Mouse (Mus musculus) MEL (cell line): ENCODE measurements around the gene Dnali1. TPM values are rescaled to one million over a fixed set of nuclear protein-coding genes. Genes with fewer than 3 reads are reported as not detected.
A peak's percentile ranks its signal among the peaks of the same experiment; 100 is the strongest.

Experiments
- DNase-seq: peaks from one replicate; pipeline ENCODE4 v3.0.0; 2011; ENCODE audit warnings: low read depth, low spot score
- H3K27ac ChIP-seq: 2 replicates; pipeline ENCODE4 v1.5.1; 2012; ENCODE audit warnings: low read depth, mild to moderate bottlenecking, control low read depth, low read length, moderate library complexity; ENCODE audit not compliant: control insufficient read depth
- H3K27me3 ChIP-seq, 2 experiments: fragments of 150-350 bp in 1 of 2; sonication (generic) in 1 of 2; 2 replicates each; pipeline ENCODE4 v1.6.1; 2012; ENCODE audit warnings: low read length in 2 of 2, mild to moderate bottlenecking in 2 of 2, improper control_type of control experiment in 1 of 2, moderate library complexity in 1 of 2; ENCODE audit not compliant: insufficient read depth in 2 of 2, control insufficient read depth in 1 of 2
- H3K36me3 ChIP-seq, 2 experiments: 2 replicates each; pipeline ENCODE4 v1.6.1; 2012 to 2014; ENCODE audit warnings: low read length in 2 of 2, improper control_type of control experiment in 1 of 2, inconsistent platforms in 1 of 2, mild to moderate bottlenecking in 1 of 2; ENCODE audit not compliant: insufficient read depth in 2 of 2, control insufficient read depth in 1 of 2
- H3K4me1 ChIP-seq, 2 experiments: fragments of 150-350 bp in 1 of 2; sonication (generic) in 1 of 2; 2 replicates each; pipeline ENCODE4 v1.6.1; 2012; ENCODE audit warnings: low read length in 2 of 2, improper control_type of control experiment in 1 of 2, mild to moderate bottlenecking in 1 of 2; ENCODE audit not compliant: insufficient read depth in 2 of 2, control insufficient read depth in 1 of 2
- H3K4me3 ChIP-seq, 2 experiments: fragments of 150-350 bp in 1 of 2; sonication (generic) in 1 of 2; 2 replicates each; pipeline ENCODE4 v1.5.1; 2012; ENCODE audit warnings: low read depth in 2 of 2, low read length in 2 of 2, mild to moderate bottlenecking in 2 of 2, moderate library complexity in 2 of 2, control low read depth in 1 of 2, improper control_type of control experiment in 1 of 2; ENCODE audit not compliant: control insufficient read depth in 1 of 2, insufficient read depth in 1 of 2
- H3K79me2 ChIP-seq: 2 replicates; pipeline ENCODE4 v1.6.1; 2012; ENCODE audit warnings: mild to moderate bottlenecking, low read length, moderate library complexity; ENCODE audit not compliant: control insufficient read depth, poor library complexity, insufficient read depth
- H3K9ac ChIP-seq: 2 replicates; pipeline ENCODE4 v1.6.1; 2012; ENCODE audit warnings: low read depth, mild to moderate bottlenecking, control low read depth, low read length, moderate library complexity; ENCODE audit not compliant: control insufficient read depth, poor library complexity, severe bottlenecking
- H3K9me3 ChIP-seq: fragments of 150-350 bp; sonication (generic); replicated peaks from 2 replicates; pipeline ENCODE4 v1.6.1; 2012; ENCODE audit warnings: mild to moderate bottlenecking, low read length, improper control_type of control experiment, moderate library complexity; ENCODE audit not compliant: insufficient read depth
- BHLHE40 ChIP-seq: IDR thresholded peaks from 2 replicates; pipeline ENCODE4 v1.6.1; 2012; ENCODE audit warnings: low read depth, mild to moderate bottlenecking, inconsistent platforms, low read length, improper control_type of control experiment, borderline replicate concordance
- CHD1 ChIP-seq: IDR thresholded peaks from 2 replicates; pipeline ENCODE4 v1.6.1; 2012; ENCODE audit warnings: low read depth, mild to moderate bottlenecking, inconsistent platforms, low read length, improper control_type of control experiment
- CHD2 ChIP-seq: IDR thresholded peaks from 2 replicates; pipeline ENCODE4 v1.6.1; 2011; ENCODE audit warnings: low read length, improper control_type of control experiment
- CTCF ChIP-seq, 3 experiments: IDR thresholded peaks in 2 of 3; conservative IDR thresholded peaks in 1 of 3; 2 replicates each; pipeline ENCODE4 v1.5.1; 2011 to 2012; ENCODE audit warnings: low read length in 3 of 3, low read depth in 2 of 3, mild to moderate bottlenecking in 2 of 3, improper control_type of control experiment in 1 of 3, inconsistent platforms in 1 of 3, mixed read lengths in 1 of 3, moderate library complexity in 1 of 3; ENCODE audit not compliant: control insufficient read depth in 1 of 3, insufficient read depth in 1 of 3, poor library complexity in 1 of 3, severe bottlenecking in 1 of 3
- E2F4 ChIP-seq: IDR thresholded peaks from 2 replicates; pipeline ENCODE4 v1.6.1; 2011; ENCODE audit warnings: low read depth, low read length, improper control_type of control experiment, borderline replicate concordance
- ELF1 ChIP-seq: IDR thresholded peaks from 2 replicates; pipeline ENCODE4 v1.6.1; 2014; ENCODE audit warnings: low read depth, mild to moderate bottlenecking, inconsistent platforms, low read length, improper control_type of control experiment, moderate library complexity
- EP300 ChIP-seq, 2 experiments: IDR thresholded peaks; 2 replicates each; pipeline ENCODE4 v1.6.1; 2011; ENCODE audit warnings: improper control_type of control experiment in 2 of 2, low read length in 2 of 2, low read depth in 1 of 2, mild to moderate bottlenecking in 1 of 2
- ETS1 ChIP-seq: IDR thresholded peaks from 2 replicates; pipeline ENCODE4 v1.6.1; 2012; ENCODE audit warnings: low read depth, mild to moderate bottlenecking, inconsistent platforms, low read length, improper control_type of control experiment, moderate library complexity
- GABPA ChIP-seq: IDR thresholded peaks from 2 replicates; pipeline ENCODE4 v1.6.1; 2012; ENCODE audit warnings: low read depth, mild to moderate bottlenecking, inconsistent platforms, low read length, improper control_type of control experiment, moderate library complexity
- HCFC1 ChIP-seq: IDR thresholded peaks from 2 replicates; pipeline ENCODE4 v1.6.1; 2012; ENCODE audit warnings: low read depth, mild to moderate bottlenecking, inconsistent platforms, low read length, improper control_type of control experiment, moderate library complexity
- MAFK ChIP-seq: IDR thresholded peaks from 2 replicates; pipeline ENCODE4 v1.6.1; 2011; ENCODE audit warnings: low read depth, mild to moderate bottlenecking, low read length, improper control_type of control experiment, borderline replicate concordance
- MAX ChIP-seq: IDR thresholded peaks from 2 replicates; pipeline ENCODE4 v1.6.1; 2011; ENCODE audit warnings: low read length, improper control_type of control experiment
- MAZ ChIP-seq: IDR thresholded peaks from 2 replicates; pipeline ENCODE4 v1.6.1; 2012; ENCODE audit warnings: low read depth, mild to moderate bottlenecking, inconsistent platforms, low read length, improper control_type of control experiment
- MEF2A ChIP-seq: IDR thresholded peaks from 2 replicates; pipeline ENCODE4 v1.6.1; 2014; ENCODE audit warnings: low read depth, mild to moderate bottlenecking, inconsistent platforms, low read length, improper control_type of control experiment; ENCODE audit not compliant: poor library complexity, insufficient replicate concordance, severe bottlenecking; ENCODE audit errors: extremely low read depth
- MXI1 ChIP-seq: IDR thresholded peaks from 2 replicates; pipeline ENCODE4 v1.6.1; 2011; ENCODE audit warnings: mild to moderate bottlenecking, low read depth, low read length, improper control_type of control experiment
- MYB ChIP-seq: IDR thresholded peaks from 2 replicates; pipeline ENCODE4 v1.6.1; 2011; ENCODE audit warnings: mild to moderate bottlenecking, low read depth, low read length, improper control_type of control experiment
- MYC ChIP-seq: IDR thresholded peaks from 2 replicates; pipeline ENCODE4 v1.6.1; 2011; ENCODE audit warnings: low read depth, mild to moderate bottlenecking, low read length, improper control_type of control experiment, moderate library complexity
- NELFE ChIP-seq: IDR thresholded peaks from 2 replicates; pipeline ENCODE4 v1.6.1; 2011; ENCODE audit warnings: low read depth, low read length, improper control_type of control experiment
- NRF1 ChIP-seq: IDR thresholded peaks from 2 replicates; pipeline ENCODE4 v1.6.1; 2014; ENCODE audit warnings: low read depth, mild to moderate bottlenecking, inconsistent platforms, low read length, improper control_type of control experiment, moderate library complexity; ENCODE audit not compliant: poor library complexity, insufficient read depth, severe bottlenecking
- POLR2A ChIP-seq, 2 experiments: IDR thresholded peaks; 2 replicates each; pipeline ENCODE4 v1.6.1; 2011 to 2012; ENCODE audit warnings: low read length in 2 of 2, mild to moderate bottlenecking in 2 of 2, control low read depth in 1 of 2, improper control_type of control experiment in 1 of 2, low read depth in 1 of 2, moderate library complexity in 1 of 2; ENCODE audit not compliant: control insufficient read depth in 1 of 2, insufficient read depth in 1 of 2, poor library complexity in 1 of 2
- POLR2AphosphoS2 ChIP-seq: IDR thresholded peaks from 2 replicates; pipeline ENCODE4 v1.6.1; 2011; ENCODE audit warnings: low read length, improper control_type of control experiment
- POLR2AphosphoS5 ChIP-seq: IDR thresholded peaks from 2 replicates; pipeline ENCODE4 v1.6.1; 2012; ENCODE audit warnings: low read depth, borderline replicate concordance, mild to moderate bottlenecking, inconsistent platforms, low read length, moderate library complexity, mixed read lengths
- RAD21 ChIP-seq: IDR thresholded peaks from 2 replicates; pipeline ENCODE4 v1.6.1; 2011; ENCODE audit warnings: mild to moderate bottlenecking, low read depth, low read length, improper control_type of control experiment
- RCOR1 ChIP-seq: IDR thresholded peaks from 2 replicates; pipeline ENCODE4 v1.6.1; 2012; ENCODE audit warnings: low read depth, mild to moderate bottlenecking, inconsistent platforms, low read length, improper control_type of control experiment
- SIN3A ChIP-seq: IDR thresholded peaks from 2 replicates; pipeline ENCODE4 v1.6.1; 2012; ENCODE audit warnings: low read length, improper control_type of control experiment, inconsistent platforms
- SMC3 ChIP-seq: IDR thresholded peaks from 2 replicates; pipeline ENCODE4 v1.6.1; 2011; ENCODE audit warnings: low read depth, low read length, improper control_type of control experiment
- TAL1 ChIP-seq: IDR thresholded peaks from 2 replicates; pipeline ENCODE4 v1.6.1; 2012; ENCODE audit warnings: mild to moderate bottlenecking, inconsistent platforms, low read length, moderate library complexity, mixed read lengths
- TBP ChIP-seq: IDR thresholded peaks from 2 replicates; pipeline ENCODE4 v1.8.0; 2011; ENCODE audit warnings: low read depth, low read length, improper control_type of control experiment
- TCF12 ChIP-seq: IDR thresholded peaks from 2 replicates; pipeline ENCODE4 v1.6.1; 2014; ENCODE audit warnings: low read depth, mild to moderate bottlenecking, inconsistent platforms, low read length, improper control_type of control experiment, moderate library complexity
- UBTF ChIP-seq: IDR thresholded peaks from 2 replicates; pipeline ENCODE4 v1.6.1; 2012; ENCODE audit warnings: low read depth, mild to moderate bottlenecking, inconsistent platforms, low read length, improper control_type of control experiment, moderate library complexity, borderline replicate concordance; ENCODE audit not compliant: insufficient read depth
- USF2 ChIP-seq, 2 experiments: IDR thresholded peaks; 2 replicates each; pipeline ENCODE4 v1.6.1; 2011 to 2012; ENCODE audit warnings: improper control_type of control experiment in 2 of 2, low read length in 2 of 2, borderline replicate concordance in 1 of 2, inconsistent platforms in 1 of 2, low read depth in 1 of 2, mild to moderate bottlenecking in 1 of 2; ENCODE audit not compliant: insufficient read depth in 1 of 2
- ZC3H11A ChIP-seq: IDR thresholded peaks from 2 replicates; pipeline ENCODE4 v1.6.1; 2012; ENCODE audit warnings: low read depth, mild to moderate bottlenecking, inconsistent platforms, low read length, improper control_type of control experiment
- ZMIZ1 ChIP-seq: IDR thresholded peaks from 2 replicates; pipeline ENCODE4 v1.6.1; 2012; ENCODE audit warnings: low read depth, mild to moderate bottlenecking, inconsistent platforms, low read length, improper control_type of control experiment, moderate library complexity
- polyA plus RNA-seq, 2 experiments: library from polyadenylated mRNA; stranded (reverse) in 1 of 2; unstranded in 1 of 2; fragments of >175 nt in 1 of 2; fragments of >200 nt in 1 of 2; gene quantifications; 2 replicates each; pipeline versions ENCODE4 v1.2.1 to v1.2.4; 2012; ENCODE audit warnings: low replicate concordance in 2 of 2, low read depth in 1 of 2; ENCODE audit not compliant: insufficient read length in 2 of 2, insufficient read depth in 1 of 2, missing spikeins in 1 of 2
- total RNA-seq: library from RNA; depleted of rRNA; stranded (reverse); fragments of 300-350 nt; gene quantifications from 2 replicates; pipeline ENCODE4 v1.2.3, GENCODE M21; 2012

The Dnali1 gene
- total and polyA plus RNA-seq, 3 experiments: 0.08 TPM; not detected in 2

DNA sequence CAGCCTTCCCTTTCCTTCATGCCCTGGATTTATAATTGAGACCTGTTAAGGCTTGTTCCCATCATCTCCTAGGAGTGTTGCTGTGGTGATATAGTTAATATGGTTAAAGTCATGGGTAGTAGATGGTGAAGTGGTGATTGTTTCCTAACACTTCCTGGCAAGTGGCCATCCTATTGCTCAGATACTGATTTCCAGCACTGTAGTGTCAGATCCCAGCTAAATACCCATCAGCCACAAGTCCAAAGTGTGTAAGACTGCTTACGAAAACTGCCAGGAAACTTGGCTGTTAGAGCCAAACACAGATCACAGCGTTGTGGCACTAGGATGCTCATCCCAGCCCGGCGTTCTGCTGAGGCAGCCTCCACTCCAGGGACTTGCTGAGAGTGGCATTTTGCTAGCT is 31.2 kb downstream of the Dnali1 start (continued):
- TF ChIP-seq NRF1 (no peak), EP300 (IDR thresholded peaks at IDR 0.05; ENCODE audit: low read depth in 1 of 2, low read length in 2 of 2) (no peak)

DNA sequence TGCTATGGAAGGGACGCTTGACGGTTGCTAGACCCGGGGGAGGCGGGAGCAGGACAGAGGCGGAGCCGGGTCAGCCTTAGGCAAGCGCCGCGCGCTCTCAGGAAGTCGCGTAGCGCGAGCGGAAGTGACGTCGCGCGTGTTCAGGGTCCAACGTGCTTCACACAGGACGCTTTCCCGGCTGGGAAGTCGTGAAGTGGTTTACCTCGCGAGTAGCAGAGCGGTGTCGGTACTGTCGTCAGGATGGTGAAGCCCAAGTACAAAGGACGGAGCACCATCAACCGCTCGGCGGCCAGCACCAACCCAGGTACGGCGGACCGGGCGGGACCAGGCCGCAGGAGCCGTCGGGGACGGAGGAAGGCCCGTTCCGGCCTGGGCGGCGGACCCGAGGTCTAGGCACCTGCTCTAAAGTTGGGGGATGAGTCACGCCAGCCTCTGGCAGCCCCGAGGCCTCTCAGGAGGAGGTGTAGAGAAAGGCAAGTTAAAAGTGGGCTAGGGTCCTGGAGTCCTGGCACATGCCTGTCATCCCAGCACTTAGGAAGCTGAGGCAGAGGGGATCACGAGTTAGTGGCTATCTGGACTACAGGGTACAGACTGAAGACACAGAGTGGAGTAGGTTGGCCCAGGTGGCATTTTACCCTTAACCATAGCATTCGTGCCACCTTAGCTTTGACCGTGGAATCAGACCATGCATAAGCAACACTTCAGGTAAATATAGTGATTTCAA is 35.5 kb downstream of the Dnali1 start:
- Histone ChIP-seq H3K27ac (peak overlapping the region; percentile 11), H3K9me3 (no peaks in the 10 kb centered on the region), H3K79me2 (peaks cover 38% of the 10 kb centered on the region), H3K36me3 (peaks cover 5 to 17% of the 10 kb centered on the region in 2 experiments), H3K27me3 (peaks cover 7 to 21% of the 10 kb centered on the region in 2 experiments), H3K9ac (peak overlapping the region; percentile 77), H3K4me1 (peaks cover 4 to 6% of the 10 kb centered on the region in 2 experiments), H3K4me3 (peak overlapping the region; percentile 66 to 67)
- peak; percentile 96 for DNase-seq
- TF ChIP-seq CTCF (IDR thresholded peaks at IDR 0.05 in 2 of 3, conservative IDR thresholded peaks at IDR 0.05 in 1 of 3; ENCODE audit: control insufficient read depth in 1 of 3, insufficient read depth in 1 of 3, low read depth in 2 of 3, low read length in 3 of 3, poor library complexity in 1 of 3, severe bottlenecking in 1 of 3): no peak
- TF ChIP-seq SMC3: no peak
- TF ChIP-seq HCFC1: peak; percentile 87
- TF ChIP-seq BHLHE40: no peak
- TF ChIP-seq MXI1: peak; percentile 98
- TF ChIP-seq NRF1: peak; percentile 64
- no peak; the same call in 1 of the 2 replicates for TF ChIP-seq E2F4
- no peak for TF ChIP-seq EP300 (IDR thresholded peaks at IDR 0.05; ENCODE audit: low read depth in 1 of 2, low read length in 2 of 2)
- peak; percentile 67 for TF ChIP-seq ELF1
- no peak for TF ChIP-seq CHD2
- no peak; the same call in 1 of the 2 replicates for TF ChIP-seq ETS1
- TF ChIP-seq NELFE: peak; percentile 94
- no peak for TF ChIP-seq UBTF
- TF ChIP-seq POLR2A (IDR thresholded peaks at IDR 0.05; ENCODE audit: control insufficient read depth in 1 of 2, insufficient read depth in 1 of 2, low read depth in 1 of 2, low read length in 2 of 2, poor library complexity in 1 of 2): peak; percentile 61 to 98; a peak in 2 of 4 replicates
- TF ChIP-seq RCOR1: no peak
- TF ChIP-seq CHD1: no peak
- TF ChIP-seq MAZ: no peak
- TF ChIP-seq ZMIZ1: 0 out of 2 replicates have a peak, but pooled peaks have one; percentile 76
- TF ChIP-seq USF2 (IDR thresholded peaks at IDR 0.05; ENCODE audit: borderline replicate concordance in 1 of 2, insufficient read depth in 1 of 2, low read depth in 1 of 2, low read length in 2 of 2): no peak
- TF ChIP-seq MEF2A: no peak
- TF ChIP-seq TCF12: peak; percentile 46
- TF ChIP-seq SIN3A: peak; percentile 99
- peak; percentile 80 for TF ChIP-seq TBP
- TF ChIP-seq MYB: no peak
- TF ChIP-seq GABPA: no peak
- peak; percentile 94 for TF ChIP-seq MYC
- TF ChIP-seq POLR2AphosphoS2: peak; percentile 75; the same call in 1 of the 2 replicates
- no peak for TF ChIP-seq POLR2AphosphoS5
- no peak for TF ChIP-seq RAD21
- peak; percentile 93 for TF ChIP-seq MAX
- TF ChIP-seq ZC3H11A: no peak
- no peak for TF ChIP-seq MAFK
- no peak for TF ChIP-seq TAL1
